Mouse (Mus musculus): Measurements from ENCODE around the gene Dtnb. TPM values are rescaled to one million over a fixed set of nuclear protein-coding genes. Genes with fewer than 3 reads are reported as not detected.

The Dtnb gene
- polyA plus RNA-seq, 2 experiments = 16.4 to 17.0 TPM

DNA sequence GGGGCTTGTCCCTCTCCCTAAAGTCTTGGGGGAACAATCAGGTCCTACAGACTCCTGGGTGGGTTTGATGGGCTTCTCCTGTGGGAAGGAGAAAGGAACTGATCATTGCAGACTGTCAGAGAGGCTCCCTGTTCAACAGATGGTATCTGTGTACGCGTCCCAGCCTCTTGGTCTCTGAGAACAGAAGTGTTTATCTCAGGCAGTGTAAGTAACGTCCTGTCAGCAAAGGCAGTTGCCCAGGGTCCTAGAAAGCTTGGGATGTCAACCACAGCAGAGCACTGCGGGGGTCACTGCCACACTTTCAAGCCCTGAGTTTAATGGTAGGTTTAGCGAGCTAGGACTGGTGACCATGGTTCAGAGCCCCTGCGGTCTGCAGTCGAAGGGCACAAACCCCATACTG lies 161.1 kb downstream of the Dtnb start:
- Histone ChIP-seq H3K9ac (replicated peaks) (no peak overlapping the region), H3K4me3 (ENCODE audit: insufficient read depth in 1 of 2, low read depth in 2 of 2, low read length in 2 of 2) (no peak overlapping the region), H3K27me3 (ENCODE audit: control insufficient read depth, insufficient read depth, low read length) (no peaks in the 10 kb centered on the region), H3K9me3 (ENCODE audit: control insufficient read depth, low read length) (no peaks in the 10 kb centered on the region), H3K27ac (no peak overlapping the region), H3K4me2 (ENCODE audit: low read depth) (no peak overlapping the region), H3K36me3 (replicated peaks; ENCODE audit: control insufficient read depth, insufficient read depth, low read depth) (no peaks in the 10 kb centered on the region), H3K4me1 (replicated peaks; ENCODE audit: control insufficient read depth in 2 of 2, insufficient read depth in 2 of 2, low read length in 1 of 2) (no peaks in the 10 kb centered on the region)
- ATAC-seq (ENCODE audit: insufficient read depth) = no peak
- TF ChIP-seq EP300 (IDR thresholded peaks at IDR 0.05; ENCODE audit: low read depth) = no peak
- no peak for TF ChIP-seq CTCF (IDR thresholded peaks at IDR 0.05; ENCODE audit: low read depth)
- DNase-seq (ENCODE audit: low read depth in 3 of 3, low spot score in 3 of 3) = no peak
- WGBS (ENCODE audit: insufficient replicate concordance) = 48% methylated on average over 7 of the region's 7 CpGs

DNA sequence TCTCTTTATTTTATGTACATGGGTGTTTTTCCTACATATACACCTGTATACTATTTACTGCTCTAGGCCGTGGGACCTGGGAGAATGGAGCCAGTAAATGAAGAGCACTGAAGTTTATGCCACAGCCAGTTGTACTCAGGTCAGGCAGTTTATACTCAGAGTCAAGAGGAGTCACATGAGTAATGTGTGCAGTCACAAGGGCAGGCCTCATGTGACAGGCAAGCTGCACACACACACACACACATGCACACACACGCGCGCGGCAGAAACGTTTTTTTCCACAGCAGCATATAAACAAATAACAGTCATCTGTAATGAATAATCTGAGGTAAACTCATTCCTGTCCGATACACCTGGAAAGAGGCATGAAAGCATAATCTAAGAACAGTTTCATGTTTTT lies 164.8 kb downstream of the Dtnb start:
- peaks cover 5 to 19% of the 10 kb centered on the region in 2 experiments for H3K4me1 ChIP-seq (replicated peaks; ENCODE audit: control insufficient read depth in 2 of 2, insufficient read depth in 2 of 2, low read length in 1 of 2)
- H3K27ac ChIP-seq = no peak overlapping the region
- H3K27me3 ChIP-seq (ENCODE audit: control insufficient read depth, insufficient read depth, low read length) = no peaks in the 10 kb centered on the region
- H3K36me3 ChIP-seq (replicated peaks; ENCODE audit: control insufficient read depth, insufficient read depth, low read depth) = no peaks in the 10 kb centered on the region
- ATAC-seq (ENCODE audit: insufficient read depth) (no peak), DNase-seq (ENCODE audit: low read depth in 3 of 3, low spot score in 3 of 3) (no peak)
- H3K9me3 ChIP-seq (ENCODE audit: control insufficient read depth, low read length) = no peaks in the 10 kb centered on the region
- WGBS (ENCODE audit: insufficient replicate concordance) = 80% methylated on average over 7 of the region's 7 CpGs
- H3K4me2 ChIP-seq (ENCODE audit: low read depth) = no peak overlapping the region
- no peak overlapping the region for H3K9ac ChIP-seq (replicated peaks)
- no peak overlapping the region for H3K4me3 ChIP-seq (ENCODE audit: insufficient read depth in 1 of 2, low read depth in 2 of 2, low read length in 2 of 2)
- TF ChIP-seq CTCF (IDR thresholded peaks at IDR 0.05; ENCODE audit: low read depth) (no peak), EP300 (IDR thresholded peaks at IDR 0.05; ENCODE audit: low read depth) (no peak)

DNA sequence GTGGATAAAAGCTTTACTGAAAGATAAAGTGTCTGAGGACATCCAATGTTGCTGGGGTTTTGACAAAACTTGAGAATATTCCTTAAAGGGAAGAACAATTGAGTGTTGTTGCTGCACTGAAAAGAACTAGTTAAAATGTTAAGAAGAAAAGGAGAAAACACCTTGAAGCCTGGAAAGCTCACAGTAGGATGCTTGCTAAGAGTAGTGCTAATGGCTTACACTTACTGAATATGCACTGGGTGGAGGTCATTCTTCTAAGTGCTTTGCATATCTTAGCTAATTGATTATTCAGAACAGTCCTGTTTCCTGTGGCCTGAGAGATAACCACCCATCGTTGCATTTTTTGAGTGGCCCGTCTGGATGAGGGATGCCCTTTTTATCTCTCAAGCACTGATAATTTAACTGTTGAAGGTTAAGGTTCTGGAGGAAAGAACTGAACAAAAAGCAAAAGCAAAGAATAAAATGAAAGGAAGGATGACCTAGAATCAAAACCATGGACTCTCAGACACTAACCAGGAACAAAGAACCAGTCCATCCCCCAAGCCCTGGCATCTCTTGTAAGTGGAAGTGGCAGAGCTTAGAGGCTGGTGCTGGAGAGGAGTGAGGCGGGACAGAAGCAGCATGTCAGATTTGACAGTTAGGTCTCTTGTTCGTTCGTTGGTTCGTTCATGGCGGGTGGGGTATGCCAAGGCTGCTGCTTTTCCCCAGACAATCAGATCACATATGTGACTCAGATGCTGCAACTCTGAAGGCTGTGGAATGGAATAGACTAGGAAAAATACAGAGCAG lies 166.8 kb downstream of the Dtnb start:
- ATAC-seq (ENCODE audit: insufficient read depth) (no peak), DNase-seq (ENCODE audit: low read depth in 3 of 3, low spot score in 3 of 3) (no peak)
- TF ChIP-seq CTCF (IDR thresholded peaks at IDR 0.05; ENCODE audit: low read depth) = no peak
- 0 out of 2 replicates have a peak, but pooled peaks have one; percentile 3 for TF ChIP-seq EP300 (IDR thresholded peaks at IDR 0.05; ENCODE audit: low read depth)
- no peak overlapping the region for H3K4me3 ChIP-seq (ENCODE audit: insufficient read depth in 1 of 2, low read depth in 2 of 2, low read length in 2 of 2)
- no peaks in the 10 kb centered on the region for H3K9me3 ChIP-seq (ENCODE audit: control insufficient read depth, low read length)
- no peaks in the 10 kb centered on the region for H3K36me3 ChIP-seq (replicated peaks; ENCODE audit: control insufficient read depth, insufficient read depth, low read depth)
- no peak overlapping the region for H3K9ac ChIP-seq (replicated peaks)
- no peak overlapping the region for H3K27ac ChIP-seq
- H3K4me1 ChIP-seq (replicated peaks; ENCODE audit: control insufficient read depth in 2 of 2, insufficient read depth in 2 of 2, low read length in 1 of 2) = peaks cover 5 to 19% of the 10 kb centered on the region in 2 experiments
- 0 out of 2 replicates have a peak overlapping the region, but pooled peaks have one; percentile 6 for H3K4me2 ChIP-seq (ENCODE audit: low read depth)
- 18% methylated on average over 7 of the region's 7 CpGs for WGBS (ENCODE audit: insufficient replicate concordance)
- H3K27me3 ChIP-seq (ENCODE audit: control insufficient read depth, insufficient read depth, low read length) = no peaks in the 10 kb centered on the region

DNA sequence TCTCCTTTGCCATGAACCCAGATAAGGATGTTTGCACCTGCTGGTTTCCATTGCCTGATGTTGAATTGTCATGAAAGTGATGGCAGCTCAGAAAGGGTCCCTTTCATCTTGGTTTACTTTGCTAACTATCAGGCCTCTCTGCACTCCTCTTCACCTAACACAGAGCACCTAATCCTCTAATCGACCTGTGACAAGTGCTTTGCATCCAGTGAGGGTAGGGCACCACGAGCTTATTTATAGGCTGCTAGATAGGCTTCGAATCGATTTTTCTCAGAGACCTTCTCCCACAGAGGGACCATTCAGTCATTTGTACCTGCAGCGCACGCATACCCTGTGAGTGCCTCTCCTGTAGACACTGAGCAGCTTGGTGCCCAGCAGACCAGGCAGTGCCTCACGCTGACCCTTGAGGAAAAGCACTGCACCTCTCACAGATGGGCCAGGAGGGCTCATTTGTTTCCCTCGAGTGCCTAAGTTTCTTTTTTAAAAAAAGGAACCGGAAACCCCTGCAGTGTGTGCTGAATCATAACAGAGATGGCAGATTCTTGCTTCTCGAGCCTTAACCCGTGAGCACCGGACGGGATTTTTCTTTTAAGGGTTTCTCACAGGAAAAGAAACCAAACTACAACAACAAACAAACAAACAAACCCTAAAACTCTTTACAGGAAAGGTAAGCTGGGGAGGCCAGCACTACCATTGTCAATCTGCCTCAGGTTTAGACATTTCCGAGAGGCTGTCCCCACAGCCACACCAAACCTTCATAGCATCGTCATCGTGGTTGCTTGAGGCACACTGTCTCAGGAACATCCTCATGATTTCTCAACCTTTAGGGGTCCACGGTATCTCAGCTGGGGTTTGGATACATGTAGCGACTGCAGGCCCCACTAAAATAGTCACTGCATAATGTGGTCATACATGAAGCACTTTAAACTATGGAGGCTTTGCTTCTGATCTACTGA lies 167.8 kb downstream of the Dtnb start:
- ATAC-seq (ENCODE audit: insufficient read depth) (no peak), DNase-seq (ENCODE audit: low read depth in 3 of 3, low spot score in 3 of 3) (no peak)
- 41% methylated on average over 18 of the region's 18 CpGs for WGBS (ENCODE audit: insufficient replicate concordance)
- H3K4me1 ChIP-seq (replicated peaks; ENCODE audit: control insufficient read depth in 2 of 2, insufficient read depth in 2 of 2, low read length in 1 of 2) = peaks cover 5 to 19% of the 10 kb centered on the region in 2 experiments
- no peak overlapping the region for H3K4me3 ChIP-seq (ENCODE audit: insufficient read depth in 1 of 2, low read depth in 2 of 2, low read length in 2 of 2)
- no peak overlapping the region for H3K9ac ChIP-seq (replicated peaks)
- no peaks in the 10 kb centered on the region for H3K9me3 ChIP-seq (ENCODE audit: control insufficient read depth, low read length)
- no peaks in the 10 kb centered on the region for H3K27me3 ChIP-seq (ENCODE audit: control insufficient read depth, insufficient read depth, low read length)
- H3K27ac ChIP-seq = no peak overlapping the region
- TF ChIP-seq CTCF (IDR thresholded peaks at IDR 0.05; ENCODE audit: low read depth) = no peak
- TF ChIP-seq EP300 (IDR thresholded peaks at IDR 0.05; ENCODE audit: low read depth) = no peak
- H3K4me2 ChIP-seq (ENCODE audit: low read depth) = no peak overlapping the region
- no peaks in the 10 kb centered on the region for H3K36me3 ChIP-seq (replicated peaks; ENCODE audit: control insufficient read depth, insufficient read depth, low read depth)

DNA sequence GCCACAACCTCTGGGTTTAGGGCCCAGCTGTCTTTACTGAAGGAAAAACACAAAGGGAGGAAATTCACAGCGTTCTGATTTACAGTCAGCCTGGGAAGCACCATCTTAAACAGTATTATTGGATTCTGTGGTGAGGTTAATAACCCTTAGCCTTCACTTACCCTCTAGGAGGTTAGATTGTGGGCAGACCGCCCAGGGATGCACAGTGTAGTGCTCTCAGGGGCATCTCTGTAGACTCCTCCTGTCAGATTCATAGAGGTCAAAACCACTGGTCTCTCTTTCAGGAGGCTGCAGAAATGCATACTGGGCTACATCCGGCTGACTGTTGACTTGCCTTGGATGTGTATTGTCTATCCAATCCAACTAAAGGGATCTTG lies 168.5 kb downstream of the Dtnb start:
- Histone ChIP-seq H3K4me1 (replicated peaks; ENCODE audit: control insufficient read depth in 2 of 2, insufficient read depth in 2 of 2, low read length in 1 of 2) (peaks cover 5 to 19% of the 10 kb centered on the region in 2 experiments), H3K36me3 (replicated peaks; ENCODE audit: control insufficient read depth, insufficient read depth, low read depth) (no peaks in the 10 kb centered on the region), H3K9me3 (ENCODE audit: control insufficient read depth, low read length) (no peaks in the 10 kb centered on the region), H3K9ac (replicated peaks) (no peak overlapping the region), H3K4me2 (ENCODE audit: low read depth) (no peak overlapping the region), H3K27me3 (ENCODE audit: control insufficient read depth, insufficient read depth, low read length) (no peaks in the 10 kb centered on the region), H3K4me3 (ENCODE audit: insufficient read depth in 1 of 2, low read depth in 2 of 2, low read length in 2 of 2) (no peak overlapping the region), H3K27ac (no peak overlapping the region)
- DNase-seq (ENCODE audit: low read depth in 3 of 3, low spot score in 3 of 3) (no peak), ATAC-seq (ENCODE audit: insufficient read depth) (no peak)
- 59% methylated on average over 3 of the region's 3 CpGs for WGBS (ENCODE audit: insufficient replicate concordance)
- TF ChIP-seq CTCF (IDR thresholded peaks at IDR 0.05; ENCODE audit: low read depth) (no peak), EP300 (IDR thresholded peaks at IDR 0.05; ENCODE audit: low read depth) (no peak)

Data from liver, embryonic 14.5 days (tissue).